Mouse (Mus musculus) embryonic facial prominence, embryonic 13.5 days (tissue): ENCODE results near the gene Zbtb42. TPM values are rescaled to one million over a fixed set of nuclear protein-coding genes. Genes with fewer than 3 reads are reported as not detected.

Experiments used
- ATAC-seq: fragments of 200-750 bp; cut with Nextera tagmentation; 2 replicates; pipeline ENCODE4 v1.8.0; 2017; ENCODE audit warnings: low read depth; ENCODE audit not compliant: insufficient number of reproducible peaks, insufficient read depth, low FRiP score, low TSS enrichment
- H3K27ac ChIP-seq: fragments of 300-500 bp; sonication (generic); 2 replicates; pipeline ENCODE4 v1.5.1; 2015; ENCODE audit warnings: moderate library complexity, mild to moderate bottlenecking, inconsistent platforms
- H3K27me3 ChIP-seq: fragments of 300-500 bp; sonication (generic); 2 replicates; pipeline ENCODE4 v1.6.1; 2015; ENCODE audit warnings: mild to moderate bottlenecking, inconsistent platforms
- H3K36me3 ChIP-seq: fragments of 300-500 bp; sonication (generic); 2 replicates; pipeline ENCODE4 v1.6.1; 2015; ENCODE audit warnings: mild to moderate bottlenecking, inconsistent platforms
- H3K4me1 ChIP-seq: fragments of 300-500 bp; sonication (generic); 2 replicates; pipeline ENCODE4 v1.6.1; 2015; ENCODE audit warnings: inconsistent platforms
- H3K4me2 ChIP-seq: fragments of 300-500 bp; sonication (generic); 2 replicates; pipeline ENCODE4 v1.6.1; 2015; ENCODE audit warnings: moderate library complexity, mild to moderate bottlenecking, inconsistent platforms
- H3K4me3 ChIP-seq: fragments of 300-500 bp; sonication (generic); 2 replicates; pipeline ENCODE4 v1.5.1; 2015; ENCODE audit warnings: mild to moderate bottlenecking, inconsistent platforms
- H3K9ac ChIP-seq: fragments of 300-500 bp; sonication (generic); 2 replicates; pipeline ENCODE4 v1.6.1; 2015; ENCODE audit warnings: mild to moderate bottlenecking, inconsistent platforms
- H3K9me3 ChIP-seq: fragments of 300-500 bp; sonication (generic); 2 replicates; pipeline ENCODE4 v1.6.1; 2016; ENCODE audit warnings: inconsistent platforms
- WGBS: fragments of 180-500 bp; shearing (Covaris S2); methylation state at CpG from one replicate; pipeline ENCODE4 v1.1.7; 2015; ENCODE audit warnings: mixed read lengths; 5-methylcytosine and 5-hydroxymethylcytosine counted together
- polyA plus RNA-seq: library from polyadenylated mRNA; unstranded; fragments of >200 nt; fragmentation: Nextera tagmentation; extraction: Ambion mirVana; gene quantifications from 2 replicates; pipeline ENCODE4 v1.2.1, GENCODE M21; 2015

The Zbtb42 gene
- 2.3 and 3.1 TPM in 2 replicates for polyA plus RNA-seq

DNA sequence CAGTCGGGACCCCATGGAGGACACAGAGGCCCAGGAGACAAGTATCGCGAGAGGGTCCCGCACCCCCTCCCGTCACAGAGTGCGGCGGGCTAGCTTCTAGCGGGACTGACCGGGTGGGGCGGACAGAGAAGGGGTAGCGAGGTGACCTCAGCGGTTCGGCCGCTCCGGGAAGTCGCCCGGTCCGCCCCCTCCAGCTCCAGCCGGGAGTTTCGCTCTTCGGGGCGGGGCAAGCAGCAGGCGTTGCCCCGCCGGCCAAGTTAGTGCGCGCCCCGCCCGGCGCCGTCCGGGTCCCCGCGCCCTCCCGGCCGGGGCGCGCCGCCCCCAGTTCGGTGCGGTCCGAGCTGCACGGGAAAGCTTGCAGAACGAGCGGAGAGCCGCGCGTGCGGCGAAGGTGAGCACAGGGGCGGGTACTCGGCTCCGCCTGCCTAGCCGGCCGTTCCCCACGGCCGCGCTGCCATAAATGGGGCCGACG lies at the start of gene Zbtb42:
TSS of gene Zbtb42 (plus strand) at position 274 of the 472 bp plus-strand sequence.
- Histone ChIP-seq H3K36me3 (no peaks in the 10 kb centered on the region), H3K27ac (no peak within 1 kb of the TSS), H3K27me3 (peaks cover 66% of the 10 kb centered on the region), H3K4me2 (peak within 1 kb of the TSS; percentile 94), H3K4me3 (peak within 1 kb of the TSS; percentile 62), H3K4me1 (peaks cover 33% of the 10 kb centered on the region), H3K9ac (peak within 1 kb of the TSS; percentile 73), H3K9me3 (no peaks in the 10 kb centered on the region)
- no peak for ATAC-seq
- WGBS, result under 1% methylated on average over 60 of the region's 60 CpGs

GRCm38 (mm10) chr12:112628928-112629721 lies 49.5 kb upstream of the Zbtb42 start:
- Histone ChIP-seq H3K4me1 (peaks cover 14% of the 10 kb centered on the region), H3K27me3 (no peaks in the 10 kb centered on the region), H3K4me2 (peak overlapping the region; percentile 56), H3K27ac (no peak overlapping the region), H3K36me3 (no peaks in the 10 kb centered on the region), H3K4me3 (peak overlapping the region; percentile 28), H3K9me3 (no peaks in the 10 kb centered on the region), H3K9ac (peak overlapping the region; percentile 41)
- peak; percentile 23; the same call in 1 of the 2 replicates for ATAC-seq
- 35% methylated on average over 19 of the region's 19 CpGs for WGBS

GRCm38 (mm10) chr12:112630029-112630428 lies 48.6 kb upstream of the Zbtb42 start:
- no peaks in the 10 kb centered on the region for H3K9me3 ChIP-seq
- H3K4me2 ChIP-seq, result no peak overlapping the region
- peaks cover 14% of the 10 kb centered on the region for H3K4me1 ChIP-seq
- whole genome bisulfite sequencing, result 85% methylated on average over 12 of the region's 12 CpGs
- ATAC-seq, result no peak
- no peak overlapping the region for H3K4me3 ChIP-seq
- H3K27ac ChIP-seq, result no peak overlapping the region
- no peak overlapping the region for H3K9ac ChIP-seq
- H3K27me3 ChIP-seq, result no peaks in the 10 kb centered on the region
- no peaks in the 10 kb centered on the region for H3K36me3 ChIP-seq

- no peak for ATAC-seq
- Histone ChIP-seq H3K4me2 (no peak overlapping the region), H3K27me3 (no peaks in the 10 kb centered on the region), H3K9me3 (no peaks in the 10 kb centered on the region), H3K4me3 (no peak overlapping the region), H3K27ac (no peak overlapping the region), H3K4me1 (peaks cover 14% of the 10 kb centered on the region), H3K36me3 (no peaks in the 10 kb centered on the region), H3K9ac (no peak overlapping the region)
- WGBS, result 81% methylated on average over 5 of the region's 5 CpGs
Observed at GRCm38 (mm10) chr12:112630796-112631195, 47.8 kb upstream of the Zbtb42 start.

DNA sequence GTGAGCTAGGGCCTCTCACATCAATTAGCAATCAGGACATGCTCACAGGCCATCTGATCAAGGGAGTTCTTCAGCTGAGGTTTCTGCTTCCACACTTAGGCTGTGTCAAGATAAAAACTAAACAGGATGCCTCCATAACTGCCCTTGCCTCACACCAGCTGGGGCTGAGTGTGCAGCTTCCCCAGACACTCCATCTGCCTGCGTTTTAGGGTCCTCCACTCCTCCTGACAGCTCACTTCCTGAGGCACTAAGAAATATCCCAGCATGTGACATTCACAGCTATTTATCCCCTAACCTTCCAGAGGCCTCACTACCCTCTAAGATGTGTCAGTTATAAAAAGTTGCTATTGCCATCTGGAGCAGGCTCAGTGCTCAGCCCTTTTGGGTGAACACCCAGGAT lies 47.2 kb upstream of the Zbtb42 start:
- peaks cover 14% of the 10 kb centered on the region for H3K4me1 ChIP-seq
- 38% methylated on average over 1 of the region's 1 CpGs for WGBS

DNA sequence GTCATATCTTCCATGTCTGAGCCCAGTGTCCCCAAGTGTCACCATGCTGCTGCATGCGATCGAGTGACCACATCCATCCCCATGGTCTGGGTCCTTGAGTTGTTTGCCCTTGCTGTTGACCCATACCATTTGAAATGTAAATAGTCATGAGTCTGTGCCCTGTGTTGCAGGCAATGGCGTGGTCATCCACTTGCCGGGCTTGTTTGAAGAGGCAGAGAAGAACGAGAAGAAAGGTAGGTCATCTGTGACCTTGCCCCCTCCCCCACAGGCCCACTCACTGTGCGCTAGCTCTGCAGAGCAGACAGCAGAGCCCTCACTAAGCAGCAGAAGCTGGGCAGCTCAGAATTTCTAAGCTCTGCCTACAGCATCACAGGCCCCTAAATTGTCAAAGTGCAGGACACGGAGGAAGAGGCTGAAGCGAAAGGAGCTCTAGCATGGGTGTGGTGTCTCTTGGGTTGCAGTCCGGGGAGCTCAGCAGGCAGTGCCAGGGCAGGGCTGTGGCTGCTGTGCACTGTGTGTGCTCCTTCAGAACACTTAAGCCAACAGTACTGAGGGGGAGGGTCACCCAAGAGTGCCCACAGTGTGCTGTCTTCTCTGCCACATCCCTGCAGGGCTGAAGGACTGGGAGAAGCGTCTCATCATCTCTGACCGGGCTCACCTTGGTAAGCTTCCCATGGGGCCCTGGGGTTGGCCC lies 46.4 kb upstream of the Zbtb42 start:
- Histone ChIP-seq H3K27me3 (no peaks in the 10 kb centered on the region), H3K36me3 (no peaks in the 10 kb centered on the region), H3K4me3 (no peak overlapping the region), H3K9ac (no peak overlapping the region), H3K9me3 (no peaks in the 10 kb centered on the region), H3K27ac (no peak overlapping the region), H3K4me1 (peaks cover 14% of the 10 kb centered on the region), H3K4me2 (no peak overlapping the region)
- no peak for ATAC-seq
- 74% methylated on average over 11 of the region's 11 CpGs for WGBS

More for the DNA sequence above, 47.2 kb upstream of the Zbtb42 start:
- Histone ChIP-seq H3K4me3 (no peak overlapping the region), H3K9me3 (no peaks in the 10 kb centered on the region), H3K27ac (no peak overlapping the region), H3K27me3 (no peaks in the 10 kb centered on the region), H3K9ac (no peak overlapping the region), H3K4me2 (no peak overlapping the region), H3K36me3 (no peaks in the 10 kb centered on the region)
- ATAC-seq, result no peak

DNA sequence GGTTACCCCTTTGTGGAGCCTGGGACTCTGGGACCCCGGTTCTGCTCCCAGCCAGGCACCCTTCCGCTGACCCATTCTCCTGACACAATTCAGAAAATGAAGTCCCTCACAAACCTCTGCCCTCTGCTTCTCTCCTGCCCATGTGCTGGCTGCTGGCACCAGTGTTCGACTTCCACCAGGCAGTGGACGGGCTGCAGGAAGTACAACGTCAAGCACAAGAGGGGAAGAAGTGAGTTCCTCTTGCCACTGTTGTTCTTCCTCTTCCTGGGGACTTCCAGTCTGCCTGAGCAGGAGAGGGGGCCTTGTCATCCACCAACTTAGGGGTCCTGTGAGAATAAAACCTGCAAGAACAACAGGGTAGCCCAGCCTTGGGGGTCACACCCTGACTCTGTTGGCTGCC lies 45.7 kb upstream of the Zbtb42 start:
- peaks cover 14% of the 10 kb centered on the region for H3K4me1 ChIP-seq
- ATAC-seq, result no peak
- no peak overlapping the region for H3K4me3 ChIP-seq
- no peak overlapping the region for H3K4me2 ChIP-seq
- H3K36me3 ChIP-seq, result no peaks in the 10 kb centered on the region
- no peaks in the 10 kb centered on the region for H3K9me3 ChIP-seq
- no peak overlapping the region for H3K9ac ChIP-seq
- no peaks in the 10 kb centered on the region for H3K27me3 ChIP-seq
- 78% methylated on average over 5 of the region's 5 CpGs for WGBS
- no peak overlapping the region for H3K27ac ChIP-seq

DNA sequence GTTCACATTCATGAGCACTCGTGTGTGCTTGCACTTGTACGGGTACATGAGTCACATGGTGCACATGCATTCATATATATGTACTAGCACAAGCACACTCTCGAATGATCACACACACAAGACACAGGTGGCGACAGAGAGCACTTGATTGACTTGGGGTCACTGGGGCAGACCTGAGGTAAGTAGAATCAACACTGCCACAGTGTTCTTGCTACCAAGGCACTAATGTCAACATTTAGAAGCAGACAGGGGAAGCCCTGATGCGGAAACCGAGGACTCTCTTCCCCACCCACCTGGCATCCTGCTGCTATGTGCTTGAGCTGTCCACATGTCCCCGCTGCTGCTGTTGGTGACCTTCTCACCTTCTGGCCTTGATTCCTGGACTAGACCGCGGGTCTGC lies 44.9 kb upstream of the Zbtb42 start:
- H3K36me3 ChIP-seq, result no peaks in the 10 kb centered on the region
- H3K27ac ChIP-seq, result no peak overlapping the region
- ATAC-seq, result no peak
- no peaks in the 10 kb centered on the region for H3K9me3 ChIP-seq
- H3K4me1 ChIP-seq, result peaks cover 9% of the 10 kb centered on the region
- 73% methylated on average over 9 of the region's 9 CpGs for WGBS
- H3K4me3 ChIP-seq, result no peak overlapping the region
- no peak overlapping the region for H3K9ac ChIP-seq
- H3K27me3 ChIP-seq, result no peaks in the 10 kb centered on the region
- no peak overlapping the region for H3K4me2 ChIP-seq

DNA sequence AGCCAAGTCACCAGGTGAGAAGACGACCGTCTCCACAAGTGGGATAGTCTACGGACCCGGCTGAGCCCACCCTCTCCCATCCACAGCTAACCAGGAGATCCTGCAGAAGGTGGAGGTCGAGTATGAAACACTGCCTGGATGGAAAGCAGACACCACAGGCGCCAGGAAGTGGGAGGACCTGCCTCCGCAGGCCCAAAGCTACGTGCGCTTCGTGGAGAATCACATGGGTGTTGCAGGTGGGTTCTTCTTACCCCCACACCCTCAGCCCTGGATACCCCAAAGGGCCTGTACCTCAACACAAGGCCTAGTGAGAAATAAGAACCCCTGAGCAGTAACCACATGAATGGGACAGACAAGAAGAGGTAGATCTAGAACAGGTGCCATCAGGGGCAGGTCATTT lies 39.1 kb upstream of the Zbtb42 start:
- Histone ChIP-seq H3K9me3 (no peaks in the 10 kb centered on the region), H3K36me3 (no peaks in the 10 kb centered on the region), H3K4me2 (no peak overlapping the region), H3K4me3 (no peak overlapping the region), H3K9ac (no peak overlapping the region), H3K27me3 (no peaks in the 10 kb centered on the region), H3K27ac (no peak overlapping the region), H3K4me1 (peaks cover 5% of the 10 kb centered on the region; the same call in 1 of the 2 replicates)
- no peak for ATAC-seq
- 80% methylated on average over 10 of the region's 10 CpGs for WGBS

DNA sequence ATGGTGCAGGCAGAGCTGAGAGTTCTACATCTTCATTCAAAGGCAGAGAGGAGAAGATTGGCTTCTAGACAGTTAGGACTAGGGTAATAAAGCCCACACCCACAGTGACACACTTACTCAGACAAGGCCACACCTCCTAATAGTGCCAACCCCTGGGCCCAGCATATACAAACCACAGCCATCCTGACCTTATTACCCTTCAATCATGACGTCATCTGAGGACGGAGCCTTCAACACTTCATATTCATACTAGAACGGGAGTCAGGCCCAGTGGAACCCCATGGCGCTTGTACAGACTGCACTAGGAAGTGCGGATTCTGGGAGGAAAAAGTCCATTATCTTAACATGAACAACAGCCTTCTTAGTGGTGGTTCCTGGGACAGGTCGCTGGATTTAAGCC lies 35.5 kb upstream of the Zbtb42 start:
- ATAC-seq, result no peak
- H3K9me3 ChIP-seq, result no peaks in the 10 kb centered on the region
- H3K9ac ChIP-seq, result no peak overlapping the region
- H3K36me3 ChIP-seq, result peaks cover 14% of the 10 kb centered on the region
- H3K4me3 ChIP-seq, result no peak overlapping the region
- H3K4me1 ChIP-seq, result peaks cover 20% of the 10 kb centered on the region
- H3K4me2 ChIP-seq, result no peak overlapping the region
- H3K27ac ChIP-seq, result no peak overlapping the region
- no peaks in the 10 kb centered on the region for H3K27me3 ChIP-seq
- WGBS, result 91% methylated on average over 6 of the region's 6 CpGs

DNA sequence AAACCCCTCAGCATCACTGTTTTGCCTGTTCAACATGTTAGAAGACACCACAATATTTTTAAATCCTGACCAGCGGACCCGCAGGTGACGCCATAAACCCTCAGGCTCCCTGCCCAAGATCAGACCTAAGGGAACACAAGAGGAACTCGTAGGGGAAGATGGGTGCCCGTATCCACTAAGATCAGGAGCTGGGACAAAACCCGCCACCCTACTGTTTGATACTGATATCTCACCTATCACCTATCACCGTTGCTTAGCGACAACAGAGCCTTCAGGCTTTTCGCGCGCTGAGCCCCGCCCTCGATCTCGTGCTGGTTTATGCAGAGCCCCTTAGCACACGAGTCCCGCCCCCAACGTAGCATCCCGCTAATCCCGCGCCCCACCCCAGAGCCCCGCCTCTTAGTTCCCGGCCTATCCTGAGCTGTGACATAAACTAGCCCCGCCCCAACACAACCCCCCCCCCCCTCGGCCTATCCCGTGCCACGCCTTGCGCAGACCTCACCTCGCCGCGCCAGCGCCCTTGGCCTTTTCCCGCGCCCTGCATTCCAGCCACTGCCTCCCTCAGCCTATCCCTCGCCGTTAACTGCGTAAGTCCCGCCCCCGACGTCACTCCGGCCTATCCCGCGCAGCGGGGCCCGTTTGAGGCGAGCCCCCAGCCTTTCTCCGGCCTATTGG lies 34.3 kb upstream of the Zbtb42 start, which contains the start of gene Siva1:
TSS of gene Siva1 (plus strand) at position 500 of the 675 bp plus-strand sequence.
- Histone ChIP-seq H3K36me3 (peaks cover 26% of the 10 kb centered on the region), H3K27me3 (no peaks in the 10 kb centered on the region), H3K4me1 (peaks cover 20% of the 10 kb centered on the region), H3K9me3 (no peaks in the 10 kb centered on the region), H3K4me3 (peak within 1 kb of the TSS; percentile 87), H3K9ac (peak within 1 kb of the TSS; percentile 87), H3K27ac (peak within 1 kb of the TSS; percentile 93), H3K4me2 (peak within 1 kb of the TSS; percentile 90)
- WGBS, result 2% methylated on average over 44 of the region's 46 CpGs
- peak; percentile 96 for ATAC-seq
